Mouse (Mus musculus) small intestine, adult 2 months (tissue): ENCODE results near the gene 2700081O15Rik. TPM values are rescaled to one million over a fixed set of nuclear protein-coding genes. Genes with fewer than 3 reads are reported as not detected.

ENCODE experiments used
- H3K27ac ChIP-seq: fragments of 200-500 bp; 2 replicates; pipeline ENCODE4 v1.5.1; 2012; ENCODE audit warnings: low read depth, low read length, control low read depth, inconsistent platforms; ENCODE audit not compliant: insufficient read depth
- H3K27me3 ChIP-seq: fragments of 200-500 bp; 2 replicates; pipeline ENCODE4 v1.6.1; 2012; ENCODE audit warnings: mild to moderate bottlenecking, moderate library complexity, low read length, inconsistent platforms; ENCODE audit not compliant: control insufficient read depth, insufficient read depth
- H3K36me3 ChIP-seq: fragments of 200-500 bp; 2 replicates; pipeline ENCODE4 v1.6.1; 2012; ENCODE audit warnings: mild to moderate bottlenecking, low read length, control low read depth, inconsistent platforms; ENCODE audit not compliant: control insufficient read depth, insufficient read depth
- H3K4me1 ChIP-seq: fragments of 200-500 bp; 2 replicates; pipeline ENCODE4 v1.6.1; 2012; ENCODE audit warnings: low read length, inconsistent platforms, mixed read lengths; ENCODE audit not compliant: control insufficient read depth, insufficient read depth, insufficient read length
- H3K4me3 ChIP-seq: fragments of 200-500 bp; 2 replicates; pipeline ENCODE4 v1.5.1; 2012; ENCODE audit warnings: low read depth, mild to moderate bottlenecking, control low read depth, inconsistent platforms, low read length, moderate library complexity
- CTCF ChIP-seq: fragments of 200-500 bp; IDR thresholded peaks from 2 replicates; pipeline ENCODE4 v1.5.1; 2012; ENCODE audit warnings: low read depth, mild to moderate bottlenecking, control low read depth, inconsistent platforms, low read length, moderate library complexity, mixed read lengths; ENCODE audit not compliant: insufficient replicate concordance, insufficient read length; ENCODE audit errors: extremely low read depth
- POLR2A ChIP-seq: fragments of 200-500 bp; IDR thresholded peaks from 2 replicates; pipeline ENCODE4 v1.6.1; 2012; ENCODE audit warnings: low read depth, mild to moderate bottlenecking, control low read depth, inconsistent platforms, low read length, moderate library complexity
- WGBS: fragments of 180-500 bp; shearing (Covaris S2); methylation state at CpG from one replicate; pipeline ENCODE4 v1.1.7; 2018; 5-methylcytosine and 5-hydroxymethylcytosine counted together
- polyA plus RNA-seq: library from polyadenylated mRNA; depleted of rRNA; stranded (reverse); fragments of >200 nt; gene quantifications from 2 replicates; pipeline ENCODE4 v1.2.3, GENCODE M21; 2012

Gene 2700081O15Rik
- polyA plus RNA-seq, 1 experiment = 11.9 TPM

DNA sequence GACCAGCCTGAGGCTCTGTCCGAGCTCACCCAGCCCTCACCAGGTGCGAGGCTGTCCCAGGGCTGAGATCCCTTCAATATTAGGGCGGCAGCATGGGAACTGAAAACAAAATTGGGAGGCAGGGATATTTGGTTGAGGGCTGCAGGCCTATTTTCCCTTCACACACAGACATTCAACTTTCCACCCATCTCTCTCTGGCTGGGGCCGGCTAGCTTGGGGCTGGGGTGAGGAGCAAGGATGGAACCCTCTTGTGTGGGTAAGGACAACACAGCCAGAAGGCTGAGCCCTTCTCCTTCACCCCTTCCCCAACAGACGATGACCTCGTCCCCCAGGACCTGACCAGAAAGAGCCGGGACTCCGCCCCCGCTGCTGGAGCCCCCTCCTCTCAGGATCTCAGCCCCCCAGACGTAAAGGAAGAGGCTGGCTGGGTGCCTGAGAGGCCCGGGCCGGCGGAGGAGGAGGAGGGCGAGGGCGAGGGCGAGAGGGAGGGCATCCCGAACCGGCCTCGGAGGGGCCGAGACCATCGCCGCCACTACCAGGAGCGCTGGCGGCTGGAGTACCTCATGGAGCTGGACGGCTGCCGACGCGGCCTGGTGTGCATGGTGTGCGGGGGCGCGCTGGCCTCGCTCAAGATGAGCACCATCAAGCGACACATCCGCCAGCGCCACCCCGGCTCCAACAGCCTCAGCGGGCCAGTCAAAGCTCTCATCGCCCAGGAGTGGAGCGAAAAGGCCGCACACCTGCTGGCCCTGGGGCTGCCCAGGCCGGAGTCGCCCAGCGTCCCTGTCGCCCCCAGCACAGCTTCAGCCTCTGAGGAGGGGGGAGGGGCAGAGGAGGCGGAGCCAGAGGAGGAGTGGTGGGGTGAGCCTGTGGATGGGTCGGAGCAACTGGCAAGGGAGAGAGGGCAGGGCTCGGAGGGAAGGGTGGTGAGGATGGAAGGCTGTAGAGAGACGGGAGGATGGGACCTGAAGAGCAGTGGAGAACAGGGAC, 4.5 kb downstream of the 2700081O15Rik start:
- Histone ChIP-seq H3K4me3 (no peak overlapping the region), H3K27ac (no peak overlapping the region), H3K36me3 (peaks cover 9% of the 10 kb centered on the region), H3K4me1 (peaks cover 18% of the 10 kb centered on the region), H3K27me3 (peaks cover 6% of the 10 kb centered on the region)
- WGBS = 82% methylated on average over 48 of the region's 48 CpGs
- TF ChIP-seq POLR2A (no peak), CTCF (no peak)

DNA sequence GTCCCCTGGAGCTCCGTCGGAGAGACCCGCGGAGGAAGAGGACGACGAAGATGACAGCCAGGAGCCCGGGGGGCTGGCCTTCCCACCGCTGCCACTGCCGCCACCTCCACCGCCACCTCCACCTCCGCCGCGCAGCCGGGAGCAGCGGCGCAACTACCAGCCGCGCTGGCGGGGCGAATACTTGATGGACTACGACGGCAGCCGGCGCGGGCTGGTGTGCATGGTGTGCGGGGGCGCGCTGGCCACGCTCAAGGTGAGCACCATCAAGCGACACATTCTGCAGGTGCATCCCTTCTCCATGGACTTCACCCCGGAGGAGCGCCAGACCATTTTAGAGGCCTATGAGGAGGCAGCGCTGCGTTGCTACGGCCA, 5.2 kb downstream of the 2700081O15Rik start:
- Histone ChIP-seq H3K4me1 (peaks cover 18% of the 10 kb centered on the region), H3K36me3 (peaks cover 12% of the 10 kb centered on the region)

GRCm38 (mm10) chr19:7423028-7423655, 5.7 kb downstream of the 2700081O15Rik start:
- Histone ChIP-seq H3K27ac (no peak overlapping the region), H3K36me3 (peaks cover 15% of the 10 kb centered on the region)
- TF ChIP-seq CTCF (no peak), POLR2A (no peak)

More for the DNA sequence above, 5.2 kb downstream of the 2700081O15Rik start:
- Histone ChIP-seq H3K27me3 (no peaks in the 10 kb centered on the region; the same call in 1 of the 2 replicates), H3K4me3 (peak overlapping the region; percentile 48), H3K27ac (no peak overlapping the region)
- 75% methylated on average over 35 of the region's 35 CpGs for WGBS
- TF ChIP-seq POLR2A (no peak), CTCF (no peak)

GRCm38 (mm10) chr19:7423656-7424030, 6.2 kb downstream of the 2700081O15Rik start:
- TF ChIP-seq POLR2A (no peak), CTCF (no peak)
- Histone ChIP-seq H3K4me3 (peak overlapping the region; percentile 48), H3K27me3 (no peaks in the 10 kb centered on the region), H3K4me1 (peaks cover 15% of the 10 kb centered on the region), H3K27ac (no peak overlapping the region), H3K36me3 (peaks cover 20% of the 10 kb centered on the region)
- 22% methylated on average over 16 of the region's 16 CpGs for WGBS

More at GRCm38 (mm10) chr19:7423028-7423655, 5.7 kb downstream of the 2700081O15Rik start:
- WGBS = 31% methylated on average over 51 of the region's 51 CpGs
- H3K4me3 ChIP-seq = peak overlapping the region; percentile 48
- peaks cover 17% of the 10 kb centered on the region for H3K4me1 ChIP-seq
- H3K27me3 ChIP-seq = no peaks in the 10 kb centered on the region

DNA sequence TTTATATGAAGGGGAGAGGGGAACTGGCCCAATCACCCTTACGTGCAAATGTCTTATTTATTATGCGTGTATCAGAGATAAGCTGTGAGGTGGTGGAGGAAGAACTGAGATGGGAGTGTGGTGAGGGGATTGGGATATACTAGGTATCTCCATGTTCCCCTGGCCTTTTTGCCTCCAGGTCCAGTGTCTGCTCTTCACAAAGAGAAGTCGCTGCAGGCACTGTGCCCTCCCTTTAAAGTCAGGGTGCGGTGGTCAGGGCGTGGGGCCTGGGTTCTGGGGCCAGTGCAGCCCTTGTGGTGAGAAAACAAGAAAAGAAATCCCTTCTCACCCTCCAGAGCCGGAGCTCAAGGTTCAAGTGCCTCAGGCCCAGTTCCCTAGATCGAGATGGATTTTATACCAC, 6.7 kb downstream of the 2700081O15Rik start:
- peaks cover 22% of the 10 kb centered on the region for H3K36me3 ChIP-seq
- no peaks in the 10 kb centered on the region for H3K27me3 ChIP-seq
- WGBS = 41% methylated on average over 7 of the region's 7 CpGs
- TF ChIP-seq CTCF (no peak), POLR2A (no peak)
- H3K4me3 ChIP-seq = no peak overlapping the region
- H3K27ac ChIP-seq = no peak overlapping the region
- H3K4me1 ChIP-seq = peaks cover 15% of the 10 kb centered on the region

DNA sequence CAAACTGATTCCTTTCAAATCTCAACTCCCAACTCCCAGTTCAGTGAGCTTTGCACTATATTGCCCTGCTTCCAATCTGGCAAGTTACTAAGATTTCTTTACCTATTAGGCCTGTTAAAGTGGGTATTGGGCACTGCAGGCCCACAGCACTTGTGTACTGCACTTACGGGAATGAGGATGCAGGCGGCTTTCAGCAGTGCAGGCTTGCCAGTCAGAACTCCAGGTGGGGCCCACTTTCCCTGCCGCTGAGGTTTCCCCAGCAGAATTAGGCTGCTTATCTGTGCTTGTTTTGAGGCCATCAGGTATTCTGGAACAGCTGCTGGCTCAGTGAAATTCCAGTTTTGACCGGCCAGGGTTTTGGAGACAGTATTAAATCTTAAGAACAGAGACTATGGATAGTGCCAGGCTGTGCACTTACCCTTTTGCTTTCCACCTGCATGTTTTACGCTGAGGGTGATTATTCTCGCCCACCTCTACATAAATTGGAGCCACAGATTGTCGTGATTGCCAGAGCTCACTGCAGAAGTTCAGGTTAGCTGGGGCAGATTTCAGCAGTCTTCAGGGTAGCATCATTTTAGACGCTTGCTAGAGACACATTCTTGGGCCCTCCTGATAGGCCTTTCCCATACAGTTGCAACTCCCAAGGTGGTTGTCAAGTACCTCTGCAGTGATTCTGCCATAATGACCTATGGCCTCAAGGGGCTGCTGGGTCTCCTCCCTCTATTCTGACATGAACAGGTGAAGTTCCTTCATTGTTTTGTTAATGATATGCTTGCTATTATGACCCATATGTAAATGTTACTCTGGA, 7.4 kb downstream of the 2700081O15Rik start:
- H3K27me3 ChIP-seq = no peaks in the 10 kb centered on the region
- 56% methylated on average over 8 of the region's 8 CpGs for WGBS
- peaks cover 15% of the 10 kb centered on the region for H3K4me1 ChIP-seq
- no peak overlapping the region for H3K4me3 ChIP-seq
- TF ChIP-seq POLR2A (no peak), CTCF (no peak)
- H3K36me3 ChIP-seq = peaks cover 24% of the 10 kb centered on the region
- H3K27ac ChIP-seq = no peak overlapping the region
